Mouse (Mus musculus): ENCODE results near the gene Vmn2r70. TPM values are rescaled to one million over a fixed set of nuclear protein-coding genes. Genes with fewer than 3 reads are reported as not detected.

The Vmn2r70 gene
- polyA plus RNA-seq (2014; fragmentation: Nextera tagmentation; extraction: Ambion mirVana) = not detected in 2 replicates

- Histone ChIP-seq H3K27ac (replicated peaks; ENCODE audit: low read depth, low read length) (no peak within 1 kb of the TSS), H3K27me3 (ENCODE audit: control insufficient read depth, insufficient read depth, low read length) (no peaks in the 10 kb centered on the region), H3K4me2 (ENCODE audit: low read depth, severe bottlenecking) (no peak within 1 kb of the TSS), H3K9me3 (ENCODE audit: control insufficient read depth, low read length) (no peaks in the 10 kb centered on the region), H3K36me3 (ENCODE audit: control insufficient read depth, insufficient read depth, low read length) (no peaks in the 10 kb centered on the region), H3K9ac (ENCODE audit: low read length) (no peak within 1 kb of the TSS), H3K4me3 (ENCODE audit: low read depth, low read length) (no peak within 1 kb of the TSS), H3K4me1 (ENCODE audit: control insufficient read depth, insufficient read depth, low read length) (no peaks in the 10 kb centered on the region)
- ATAC-seq (ENCODE audit: insufficient number of reproducible peaks, low FRiP score, low TSS enrichment, low read depth) (no peak), DNase-seq (ENCODE audit: low spot score) (no peak)
- 80% methylated on average over 2 of the region's 2 CpGs for WGBS
These were observed at the start of gene Vmn2r70 for GRCm38 (mm10) chr7:85569092-85569491. Gene Vmn2r70 (minus strand): TSS chr7:85569192.

- H3K4me3 ChIP-seq (ENCODE audit: low read depth, low read length) = no peak within 1 kb of the TSS
- H3K27ac ChIP-seq (replicated peaks; ENCODE audit: low read depth, low read length) = no peak within 1 kb of the TSS
- no peak within 1 kb of the TSS for H3K9ac ChIP-seq (ENCODE audit: low read length)
- no peaks in the 10 kb centered on the region for H3K27me3 ChIP-seq (ENCODE audit: control insufficient read depth, insufficient read depth, low read length)
- ATAC-seq (ENCODE audit: insufficient number of reproducible peaks, low FRiP score, low TSS enrichment, low read depth) (no peak), DNase-seq (ENCODE audit: low spot score) (no peak)
- H3K36me3 ChIP-seq (ENCODE audit: control insufficient read depth, insufficient read depth, low read length) = no peaks in the 10 kb centered on the region
- no peak within 1 kb of the TSS for H3K4me2 ChIP-seq (ENCODE audit: low read depth, severe bottlenecking)
- H3K9me3 ChIP-seq (ENCODE audit: control insufficient read depth, low read length) = no peaks in the 10 kb centered on the region
- 84% methylated on average over 5 of the region's 5 CpGs for WGBS
- no peaks in the 10 kb centered on the region for H3K4me1 ChIP-seq (ENCODE audit: control insufficient read depth, insufficient read depth, low read length)
These were observed 6.2 kb downstream of the Vmn2r70 start, which contains the start of gene Vmn2r71 for GRCm38 (mm10) chr7:85562787-85563186. Gene Vmn2r71 (plus strand): TSS chr7:85563087.

GRCm38 (mm10) chr7:85543118-85543517 lies 25.9 kb downstream of the Vmn2r70 start:
- 72% methylated on average over 2 of the region's 2 CpGs for WGBS
- no peaks in the 10 kb centered on the region for H3K9me3 ChIP-seq (ENCODE audit: control insufficient read depth, low read length)
- no peak for ATAC-seq (ENCODE audit: insufficient number of reproducible peaks, low FRiP score, low TSS enrichment, low read depth)

GRCm38 (mm10) chr7:85542108-85542507 lies 26.9 kb downstream of the Vmn2r70 start:
- Histone ChIP-seq H3K27ac (replicated peaks; ENCODE audit: low read depth, low read length) (no peak overlapping the region), H3K27me3 (ENCODE audit: control insufficient read depth, insufficient read depth, low read length) (no peaks in the 10 kb centered on the region), H3K4me2 (ENCODE audit: low read depth, severe bottlenecking) (no peak overlapping the region), H3K36me3 (ENCODE audit: control insufficient read depth, insufficient read depth, low read length) (no peaks in the 10 kb centered on the region), H3K4me1 (ENCODE audit: control insufficient read depth, insufficient read depth, low read length) (no peaks in the 10 kb centered on the region), H3K4me3 (ENCODE audit: low read depth, low read length) (no peak overlapping the region), H3K9me3 (ENCODE audit: control insufficient read depth, low read length) (no peaks in the 10 kb centered on the region), H3K9ac (ENCODE audit: low read length) (no peak overlapping the region)
- no peak for ATAC-seq (ENCODE audit: insufficient number of reproducible peaks, low FRiP score, low TSS enrichment, low read depth)
- WGBS = 92% methylated on average over 2 of the region's 2 CpGs
- no peak for DNase-seq (ENCODE audit: low spot score)

More at GRCm38 (mm10) chr7:85543118-85543517, 25.9 kb downstream of the Vmn2r70 start:
- H3K4me3 ChIP-seq (ENCODE audit: low read depth, low read length) = no peak overlapping the region
- no peak for DNase-seq (ENCODE audit: low spot score)
- H3K9ac ChIP-seq (ENCODE audit: low read length) = no peak overlapping the region
- no peak overlapping the region for H3K27ac ChIP-seq (replicated peaks; ENCODE audit: low read depth, low read length)
- H3K27me3 ChIP-seq (ENCODE audit: control insufficient read depth, insufficient read depth, low read length) = no peaks in the 10 kb centered on the region
- H3K4me1 ChIP-seq (ENCODE audit: control insufficient read depth, insufficient read depth, low read length) = no peaks in the 10 kb centered on the region
- H3K36me3 ChIP-seq (ENCODE audit: control insufficient read depth, insufficient read depth, low read length) = no peaks in the 10 kb centered on the region
- H3K4me2 ChIP-seq (ENCODE audit: low read depth, severe bottlenecking) = no peak overlapping the region

Other genes with a start within 250 kb of the Vmn2r70 start
- gene Vmn2r69, start 153.3 kb downstream of the Vmn2r70 start, polyA plus RNA-seq (2014; fragmentation: Nextera tagmentation; extraction: Ambion mirVana) = not detected in 2 replicates
- gene Vmn2r71, start 6.1 kb downstream of the Vmn2r70 start, polyA plus RNA-seq (2014; fragmentation: Nextera tagmentation; extraction: Ambion mirVana) = not detected in 2 replicates
- not detected in 2 replicates for gene Vmn2r72, start 185.9 kb upstream of the Vmn2r70 start, polyA plus RNA-seq (2014; fragmentation: Nextera tagmentation; extraction: Ambion mirVana)